Mouse (Mus musculus): ENCODE measurements at regions not wholly inside any gene's neighbourhood (a gene's known extent, or its start where the extent isn't known, plus 50 kb on each side); places are given as distances from the start of the nearest gene placed in this dataset.

DNA sequence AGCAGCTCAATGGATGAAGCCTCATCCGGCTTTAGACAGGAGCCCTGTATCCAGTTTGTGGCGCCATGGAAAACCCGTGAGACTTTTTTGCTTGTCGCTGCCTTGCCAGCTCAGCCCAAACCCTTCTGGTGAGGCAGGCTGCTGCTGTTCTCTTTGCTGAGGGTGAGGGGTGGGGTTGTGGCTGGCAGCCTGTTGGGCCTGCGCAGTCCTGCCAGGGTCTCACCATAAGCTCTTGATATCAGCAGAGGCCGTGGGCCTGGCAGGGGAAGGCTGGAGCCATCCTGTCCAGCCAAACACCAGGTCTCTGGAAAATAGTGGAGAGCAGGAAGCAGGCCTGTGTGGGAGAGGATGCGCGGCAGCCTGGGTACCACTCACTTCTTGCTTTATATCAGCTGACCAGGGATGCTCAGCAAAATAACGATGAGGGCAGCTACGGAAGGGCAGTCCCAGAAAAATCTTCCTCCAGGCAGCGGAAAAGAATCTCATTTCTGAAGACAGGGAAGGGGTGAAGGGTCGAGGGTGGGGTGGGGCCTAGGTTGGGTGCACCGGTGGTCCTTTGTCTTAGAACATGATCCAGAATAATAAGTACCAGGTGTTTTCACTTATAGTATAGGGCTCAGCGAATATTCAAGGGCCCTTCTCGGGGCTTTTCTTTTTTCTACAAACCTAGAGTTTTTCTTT, 73.4 kb upstream of the Medag start:
- WGBS = 54% methylated on average over 15 of the region's 15 CpGs
- H3K4me3 ChIP-seq (ENCODE audit: low read depth, low read length) = no peak overlapping the region
- H3K9me3 ChIP-seq (ENCODE audit: low read length) = no peaks in the 10 kb centered on the region
- no peaks in the 10 kb centered on the region; the same call in 1 of the 2 replicates for H3K4me1 ChIP-seq (ENCODE audit: insufficient read depth)
- no peak for TF ChIP-seq CTCF (IDR thresholded peaks at IDR 0.05; ENCODE audit: low read depth)
- H3K27me3 ChIP-seq (ENCODE audit: insufficient read depth, low read length) = no peaks in the 10 kb centered on the region
- H3K4me2 ChIP-seq (ENCODE audit: low read depth) = no peak overlapping the region
- ATAC-seq (peak; percentile 87), DNase-seq (peak; percentile 75)
- H3K27ac ChIP-seq (ENCODE audit: low read depth, low read length) = peak overlapping the region; percentile 74
- H3K36me3 ChIP-seq (ENCODE audit: insufficient read depth) = no peaks in the 10 kb centered on the region
- H3K9ac ChIP-seq = peak overlapping the region; percentile 10; the same call in 1 of the 2 replicates

DNA sequence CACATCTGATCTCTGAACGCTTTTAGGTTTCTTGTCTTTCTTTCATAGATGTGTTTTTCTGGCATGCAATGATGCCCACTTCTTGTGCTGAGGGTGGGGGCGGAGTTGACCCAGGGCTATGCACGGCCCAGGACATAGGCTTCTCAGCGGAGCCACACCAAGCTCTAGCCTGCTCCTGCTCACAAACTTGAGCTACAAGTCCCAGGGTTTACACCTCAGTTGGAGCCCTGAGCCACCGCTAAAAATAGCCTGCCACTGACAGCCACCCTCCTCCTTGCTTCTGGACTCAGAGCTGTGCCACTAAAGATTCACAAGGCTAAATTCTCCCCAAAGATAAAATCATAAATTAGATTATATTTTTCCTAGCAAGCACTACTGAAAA, 72.9 kb upstream of the Medag start:
- peak overlapping the region; percentile 74; the same call in 1 of the 2 replicates for H3K27ac ChIP-seq (ENCODE audit: low read depth, low read length)
- no peak for ATAC-seq
- WGBS = 66% methylated on average over 5 of the region's 5 CpGs

DNA sequence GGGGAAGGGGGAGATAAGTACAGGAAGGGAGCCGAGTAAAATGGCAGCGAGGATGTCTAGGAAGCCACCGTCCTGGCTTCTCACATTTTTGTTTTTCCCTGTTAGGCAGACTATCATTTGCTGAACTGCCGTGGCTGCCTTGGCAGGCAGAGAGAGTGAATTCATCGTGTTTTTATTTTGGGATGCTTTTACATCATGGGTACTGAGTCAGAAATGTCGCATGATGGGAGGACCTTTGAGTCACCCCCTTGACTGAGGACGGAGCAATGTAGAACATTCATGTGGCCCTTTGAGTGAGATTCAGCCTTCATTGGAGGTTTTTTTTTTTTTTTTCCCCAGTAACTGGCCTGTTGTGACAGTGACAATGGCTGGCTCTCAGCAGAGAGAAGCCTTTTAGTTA, 71.2 kb upstream of the Medag start:
- H3K27me3 ChIP-seq (ENCODE audit: insufficient read depth, low read length) = no peaks in the 10 kb centered on the region
- H3K9ac ChIP-seq = no peak overlapping the region
- no peak for TF ChIP-seq CTCF (IDR thresholded peaks at IDR 0.05; ENCODE audit: low read depth)
- no peak overlapping the region for H3K4me3 ChIP-seq (ENCODE audit: low read depth, low read length)
- ATAC-seq (no peak), DNase-seq (no peak)
- H3K36me3 ChIP-seq (ENCODE audit: insufficient read depth) = no peaks in the 10 kb centered on the region
- no peaks in the 10 kb centered on the region for H3K9me3 ChIP-seq (ENCODE audit: low read length)
- no peak overlapping the region for H3K4me2 ChIP-seq (ENCODE audit: low read depth)
- whole genome bisulfite sequencing = 46% methylated on average over 7 of the region's 7 CpGs
- H3K27ac ChIP-seq (ENCODE audit: low read depth, low read length) = no peak overlapping the region
- no peaks in the 10 kb centered on the region; the same call in 1 of the 2 replicates for H3K4me1 ChIP-seq (ENCODE audit: insufficient read depth)

More for the DNA sequence above, 72.9 kb upstream of the Medag start:
- Histone ChIP-seq H3K4me3 (ENCODE audit: low read depth, low read length) (no peak overlapping the region), H3K36me3 (ENCODE audit: insufficient read depth) (no peaks in the 10 kb centered on the region), H3K9me3 (ENCODE audit: low read length) (no peaks in the 10 kb centered on the region), H3K4me2 (ENCODE audit: low read depth) (no peak overlapping the region), H3K4me1 (ENCODE audit: insufficient read depth) (no peaks in the 10 kb centered on the region; the same call in 1 of the 2 replicates), H3K9ac (peak overlapping the region; percentile 10; the same call in 1 of the 2 replicates), H3K27me3 (ENCODE audit: insufficient read depth, low read length) (no peaks in the 10 kb centered on the region)
- no peak for DNase-seq
- no peak for TF ChIP-seq CTCF (IDR thresholded peaks at IDR 0.05; ENCODE audit: low read depth)

DNA sequence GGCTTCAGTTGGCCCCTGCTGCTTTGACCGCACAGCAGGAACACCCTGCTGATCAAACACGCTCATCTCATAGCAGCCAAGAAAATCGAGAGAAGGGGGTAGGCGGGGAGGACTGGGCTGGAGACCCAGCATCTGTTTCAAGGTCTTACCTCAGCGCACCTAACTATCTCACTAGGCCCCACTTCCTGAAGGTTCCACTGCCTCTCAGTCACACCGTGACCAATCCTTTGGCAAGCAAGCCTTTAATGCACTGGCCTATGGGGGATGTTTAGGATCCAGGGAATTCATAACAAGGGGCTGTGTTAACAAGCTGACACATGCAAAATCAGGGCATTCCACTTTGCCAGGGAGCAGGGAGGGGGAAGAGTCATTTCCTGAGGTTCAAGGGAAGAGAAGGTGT, 70.1 kb upstream of the Medag start:
- Histone ChIP-seq H3K4me2 (ENCODE audit: low read depth) (no peak overlapping the region), H3K27ac (ENCODE audit: low read depth, low read length) (no peak overlapping the region), H3K9ac (no peak overlapping the region), H3K4me1 (ENCODE audit: insufficient read depth) (no peaks in the 10 kb centered on the region; the same call in 1 of the 2 replicates), H3K9me3 (ENCODE audit: low read length) (no peaks in the 10 kb centered on the region), H3K4me3 (ENCODE audit: low read depth, low read length) (no peak overlapping the region), H3K27me3 (ENCODE audit: insufficient read depth, low read length) (no peaks in the 10 kb centered on the region), H3K36me3 (ENCODE audit: insufficient read depth) (no peaks in the 10 kb centered on the region)
- DNase-seq = no peak
- ATAC-seq = no peak
- 54% methylated on average over 6 of the region's 6 CpGs for WGBS
- TF ChIP-seq CTCF (IDR thresholded peaks at IDR 0.05; ENCODE audit: low read depth) = no peak

DNA sequence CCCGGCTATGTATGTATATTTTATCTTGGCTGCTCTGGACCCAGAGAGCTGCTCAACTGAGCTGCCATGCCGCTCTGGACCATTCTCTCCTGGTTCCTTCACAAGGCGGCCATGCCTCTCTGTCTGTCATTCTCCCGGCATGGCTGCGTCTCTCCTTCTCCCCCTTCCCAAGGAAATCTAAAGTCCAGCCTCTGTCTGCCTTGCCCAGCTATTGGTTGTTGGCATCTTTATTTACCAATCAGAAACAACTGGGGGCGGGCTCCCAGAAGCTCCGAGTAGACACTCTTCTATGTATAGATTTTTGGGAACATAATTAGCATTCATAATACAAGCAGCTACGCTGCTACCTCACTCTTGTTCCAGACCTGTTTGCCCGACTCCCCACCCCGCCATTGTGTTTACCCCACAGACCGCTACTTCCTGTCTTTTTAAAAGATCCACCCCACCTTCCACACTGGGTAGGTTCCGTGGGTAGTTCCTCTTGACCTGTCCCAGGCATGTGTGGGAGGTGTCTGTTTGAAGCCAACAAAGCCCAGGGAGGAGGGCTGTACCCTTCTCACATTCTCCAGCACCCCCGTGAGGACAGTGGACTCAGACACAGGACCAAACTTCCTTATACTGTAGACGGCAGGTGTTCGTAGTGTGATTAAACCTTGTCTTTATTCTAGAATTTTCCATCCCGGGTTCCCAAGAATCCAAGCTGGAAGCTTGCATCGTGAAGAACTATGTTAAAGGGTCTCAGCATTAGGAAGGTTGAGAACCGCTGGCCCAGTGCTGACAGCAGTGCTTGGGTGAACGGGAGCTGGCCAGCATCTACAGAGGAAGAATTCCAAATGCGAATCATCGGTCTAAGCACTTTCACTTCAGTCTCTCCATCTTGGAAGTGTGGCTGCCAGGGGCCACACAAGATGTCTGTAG, 67.7 kb upstream of the Medag start:
- H3K9ac ChIP-seq = no peak overlapping the region
- no peaks in the 10 kb centered on the region for H3K27me3 ChIP-seq (ENCODE audit: insufficient read depth, low read length)
- ATAC-seq (no peak), DNase-seq (no peak)
- H3K36me3 ChIP-seq (ENCODE audit: insufficient read depth) = no peaks in the 10 kb centered on the region
- 89% methylated on average over 21 of the region's 21 CpGs for WGBS
- H3K4me2 ChIP-seq (ENCODE audit: low read depth) = no peak overlapping the region
- no peaks in the 10 kb centered on the region for H3K4me1 ChIP-seq (ENCODE audit: insufficient read depth)
- TF ChIP-seq CTCF (IDR thresholded peaks at IDR 0.05; ENCODE audit: low read depth) = no peak
- no peaks in the 10 kb centered on the region for H3K9me3 ChIP-seq (ENCODE audit: low read length)
- no peak overlapping the region for H3K4me3 ChIP-seq (ENCODE audit: low read depth, low read length)
- no peak overlapping the region for H3K27ac ChIP-seq (ENCODE audit: low read depth, low read length)

DNA sequence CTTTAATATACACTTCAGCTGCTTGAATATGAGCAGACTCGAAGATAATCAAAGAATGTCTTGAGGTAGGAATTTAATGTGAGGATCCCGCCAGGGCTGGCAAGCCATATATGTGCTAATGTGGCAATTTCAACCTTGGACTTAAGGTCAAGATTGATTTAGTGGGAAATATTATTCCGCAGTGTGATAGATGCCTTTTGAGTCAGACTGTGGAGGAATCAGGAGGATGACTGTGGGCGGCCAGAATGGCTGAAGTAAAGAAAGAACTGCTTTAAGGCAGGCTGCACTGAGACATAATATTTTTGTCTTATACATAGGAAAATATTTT, 67.1 kb upstream of the Medag start:
- ATAC-seq (no peak), DNase-seq (no peak)
- H3K27me3 ChIP-seq (ENCODE audit: insufficient read depth, low read length) = no peaks in the 10 kb centered on the region
- H3K4me2 ChIP-seq (ENCODE audit: low read depth) = no peak overlapping the region
- no peak overlapping the region for H3K27ac ChIP-seq (ENCODE audit: low read depth, low read length)
- TF ChIP-seq CTCF (IDR thresholded peaks at IDR 0.05; ENCODE audit: low read depth) = no peak
- WGBS = 87% methylated on average over 4 of the region's 4 CpGs
- H3K4me3 ChIP-seq (ENCODE audit: low read depth, low read length) = no peak overlapping the region
- no peaks in the 10 kb centered on the region for H3K36me3 ChIP-seq (ENCODE audit: insufficient read depth)
- H3K4me1 ChIP-seq (ENCODE audit: insufficient read depth) = no peaks in the 10 kb centered on the region
- no peaks in the 10 kb centered on the region for H3K9me3 ChIP-seq (ENCODE audit: low read length)
- H3K9ac ChIP-seq = no peak overlapping the region

DNA sequence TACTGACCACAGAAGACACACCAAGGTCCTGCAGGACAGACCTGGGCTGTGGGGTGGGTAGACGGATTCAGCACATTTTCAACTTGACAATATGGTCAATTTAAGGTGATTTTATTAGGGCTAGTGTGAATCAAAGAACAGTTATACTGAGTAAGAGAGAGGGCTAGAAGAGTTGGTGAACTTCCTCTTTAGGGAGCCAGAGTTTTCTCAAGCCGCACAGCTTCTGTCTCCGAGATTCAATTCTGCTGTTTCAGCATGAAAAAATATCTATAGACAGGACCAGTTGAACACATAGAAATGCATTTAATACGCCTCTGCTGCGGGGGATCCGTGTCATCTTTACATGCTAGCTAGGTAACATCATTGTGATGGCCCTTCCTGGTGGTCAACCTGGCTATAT, 66.4 kb upstream of the Medag start:
- no peak overlapping the region for H3K9ac ChIP-seq
- H3K4me3 ChIP-seq (ENCODE audit: low read depth, low read length) = no peak overlapping the region
- no peaks in the 10 kb centered on the region for H3K9me3 ChIP-seq (ENCODE audit: low read length)
- H3K4me2 ChIP-seq (ENCODE audit: low read depth) = no peak overlapping the region
- WGBS = 89% methylated on average over 6 of the region's 6 CpGs
- no peak for DNase-seq
- TF ChIP-seq CTCF (IDR thresholded peaks at IDR 0.05; ENCODE audit: low read depth) = no peak
- no peaks in the 10 kb centered on the region for H3K4me1 ChIP-seq (ENCODE audit: insufficient read depth)
- H3K36me3 ChIP-seq (ENCODE audit: insufficient read depth) = no peaks in the 10 kb centered on the region
- H3K27me3 ChIP-seq (ENCODE audit: insufficient read depth, low read length) = no peaks in the 10 kb centered on the region
- H3K27ac ChIP-seq (ENCODE audit: low read depth, low read length) = no peak overlapping the region
- ATAC-seq = no peak

Measured in forebrain, postnatal 0 days (tissue).